Mouse (Mus musculus) left cerebral cortex, adult 6 months (tissue): Measurements from ENCODE around the gene Il1rn. TPM values are rescaled to one million over a fixed set of nuclear protein-coding genes. Genes with fewer than 3 reads are reported as not detected.

Source experiments
- long read RNA-seq, 2 experiments: library from polyadenylated mRNA; unstranded; transcript quantifications; one replicate each; pipeline ENCODE4 v2.0.0; 2019 to 2020
- polyA plus RNA-seq: library from polyadenylated mRNA; unstranded; fragments of <200 nt; fragmentation: Nextera tagmentation; gene quantifications from 2 replicates; pipeline ENCODE4 v1.2.3, GENCODE M21; 2021

Il1rn gene
- 0.05 TPM in 1 of 2 replicates, not detected in the other for polyA plus RNA-seq
- long read RNA-seq, experiment 1: 0 reads
- long read RNA-seq, experiment 2: 0 reads

DNA sequence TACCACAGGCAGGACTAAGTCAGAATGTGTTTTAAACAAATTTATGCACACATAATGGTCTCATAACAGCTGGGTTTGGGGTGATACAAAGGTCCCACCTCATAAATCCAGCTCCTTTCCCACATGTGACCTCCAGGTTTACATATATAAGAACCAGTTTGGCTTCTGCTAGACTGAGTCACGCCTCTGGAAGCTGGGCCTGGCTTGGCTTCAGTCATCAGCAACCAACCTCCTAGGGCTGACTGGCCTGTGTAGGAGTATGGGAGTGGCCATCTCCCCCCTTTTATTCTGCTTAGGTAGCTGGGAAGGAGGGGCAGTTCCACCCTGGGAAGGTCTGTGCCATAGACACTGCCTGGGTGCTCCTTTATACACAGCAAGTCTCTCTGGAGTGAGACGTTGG, at the start of gene Il1rn:
TSS of gene Il1rn (plus strand) at position 309 of the 400 bp plus-strand sequence.

DNA sequence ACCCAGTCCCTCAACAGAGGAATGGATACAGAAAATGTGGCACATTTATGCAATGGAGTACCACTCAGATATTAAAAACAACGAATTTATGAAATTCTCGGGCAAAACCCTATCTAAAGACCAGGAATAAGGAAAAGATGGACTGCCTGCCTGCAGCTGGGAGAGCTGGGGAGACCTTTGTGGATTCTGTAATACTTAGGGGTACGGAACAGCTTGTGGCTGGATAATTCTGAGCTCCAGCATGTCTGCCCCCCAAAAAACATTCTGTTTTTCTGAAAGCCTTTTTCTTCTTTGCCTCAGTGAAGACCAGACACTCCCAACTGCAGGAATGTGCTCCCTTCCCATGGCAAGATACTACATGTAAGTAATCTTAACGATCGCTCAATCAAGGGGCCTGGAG, 45.8 kb upstream of the Il1rn start, which contains the start of gene Il1f10:
TSS of gene Il1f10 (plus strand) at position 301 of the 400 bp plus-strand sequence.

DNA sequence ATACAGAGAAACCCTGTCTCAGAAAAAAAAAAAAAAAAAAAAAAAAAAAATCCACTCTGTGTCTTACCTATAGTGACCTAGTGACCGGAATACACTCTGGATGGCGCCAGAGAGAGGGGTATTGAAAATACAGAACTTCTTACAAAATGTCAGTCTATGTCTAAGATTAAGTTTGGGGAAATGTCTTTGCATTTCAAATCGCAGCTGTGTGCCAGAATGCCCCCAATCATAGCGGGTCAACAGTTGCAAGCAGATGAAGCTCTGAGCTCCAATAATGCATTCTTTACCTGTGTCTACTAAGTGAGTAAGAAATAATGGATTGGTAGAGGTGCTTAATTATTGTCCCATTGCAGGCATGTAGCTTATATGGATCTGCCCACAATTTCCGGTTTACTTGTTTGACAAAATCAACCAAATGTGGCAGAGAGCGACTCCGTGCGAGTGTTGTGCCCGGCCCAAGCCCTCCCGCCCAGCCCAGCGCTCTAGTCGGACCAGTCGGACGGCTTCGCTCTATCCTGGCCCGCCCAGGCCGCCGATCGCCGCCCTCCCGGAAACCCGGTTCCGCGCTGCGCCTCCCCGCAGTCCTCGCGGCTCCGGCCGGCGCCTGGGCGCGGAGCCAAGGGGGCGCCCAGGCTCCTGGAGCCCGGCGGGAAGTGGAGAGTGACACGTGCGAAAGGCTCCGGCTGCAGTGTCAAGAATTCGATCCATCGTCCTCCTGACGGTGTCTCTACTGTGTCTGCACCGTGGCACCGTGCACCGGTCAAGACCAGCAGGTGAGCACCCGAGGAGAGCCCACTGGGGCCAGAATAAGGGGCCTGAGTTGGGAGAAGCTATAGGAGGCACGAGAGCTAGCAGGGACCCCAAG, 30.6 kb downstream of the Il1rn start, which contains the start of gene Psd4:
TSS of gene Psd4 (plus strand) at position 551 of the 865 bp plus-strand sequence.

Other genes starting within 250 kb of the Il1rn start
- not detected in 2 replicates for gene Tbpl2, start 240.3 kb upstream of the Il1rn start, polyA plus RNA-seq
- not detected in 2 replicates for gene Il1f8, start 183.7 kb upstream of the Il1rn start, polyA plus RNA-seq
- gene Il1f9, start 150.4 kb upstream of the Il1rn start, polyA plus RNA-seq: not detected in 2 replicates
- not detected in 2 replicates for gene Il1f6, start 121.4 kb upstream of the Il1rn start, polyA plus RNA-seq
- gene Il1f5, start 59.9 kb upstream of the Il1rn start, polyA plus RNA-seq: 0.18 TPM in 1 of 2 replicates, not detected in the other
- gene Il1f10, start 45.7 kb upstream of the Il1rn start, polyA plus RNA-seq: not detected in 2 replicates
- 0.34 and 0.38 TPM in 2 replicates for gene Psd4, start 30.7 kb downstream of the Il1rn start, polyA plus RNA-seq
- not detected in 2 replicates for gene Pax8, start 138.7 kb downstream of the Il1rn start, polyA plus RNA-seq